Mouse (Mus musculus) small intestine, adult 2 months (tissue): Measurements from ENCODE around the gene Rccd1. TPM values are rescaled to one million over a fixed set of nuclear protein-coding genes. Genes with fewer than 3 reads are reported as not detected.

Experiments
- H3K27ac ChIP-seq: fragments of 200-500 bp; 2 replicates; pipeline ENCODE4 v1.5.1; 2012; ENCODE audit warnings: low read depth, low read length, control low read depth, inconsistent platforms; ENCODE audit not compliant: insufficient read depth
- H3K27me3 ChIP-seq: fragments of 200-500 bp; 2 replicates; pipeline ENCODE4 v1.6.1; 2012; ENCODE audit warnings: mild to moderate bottlenecking, moderate library complexity, low read length, inconsistent platforms; ENCODE audit not compliant: control insufficient read depth, insufficient read depth
- H3K36me3 ChIP-seq: fragments of 200-500 bp; 2 replicates; pipeline ENCODE4 v1.6.1; 2012; ENCODE audit warnings: mild to moderate bottlenecking, low read length, control low read depth, inconsistent platforms; ENCODE audit not compliant: control insufficient read depth, insufficient read depth
- H3K4me1 ChIP-seq: fragments of 200-500 bp; 2 replicates; pipeline ENCODE4 v1.6.1; 2012; ENCODE audit warnings: low read length, inconsistent platforms, mixed read lengths; ENCODE audit not compliant: control insufficient read depth, insufficient read depth, insufficient read length
- H3K4me3 ChIP-seq: fragments of 200-500 bp; 2 replicates; pipeline ENCODE4 v1.5.1; 2012; ENCODE audit warnings: low read depth, mild to moderate bottlenecking, control low read depth, inconsistent platforms, low read length, moderate library complexity
- CTCF ChIP-seq: fragments of 200-500 bp; IDR thresholded peaks from 2 replicates; pipeline ENCODE4 v1.5.1; 2012; ENCODE audit warnings: low read depth, mild to moderate bottlenecking, control low read depth, inconsistent platforms, low read length, moderate library complexity, mixed read lengths; ENCODE audit not compliant: insufficient replicate concordance, insufficient read length; ENCODE audit errors: extremely low read depth
- POLR2A ChIP-seq: fragments of 200-500 bp; IDR thresholded peaks from 2 replicates; pipeline ENCODE4 v1.6.1; 2012; ENCODE audit warnings: low read depth, mild to moderate bottlenecking, control low read depth, inconsistent platforms, low read length, moderate library complexity
- WGBS: fragments of 180-500 bp; shearing (Covaris S2); methylation state at CpG from one replicate; pipeline ENCODE4 v1.1.7; 2018; 5-methylcytosine and 5-hydroxymethylcytosine counted together
- polyA plus RNA-seq: library from polyadenylated mRNA; depleted of rRNA; stranded (reverse); fragments of >200 nt; gene quantifications from 2 replicates; pipeline ENCODE4 v1.2.3, GENCODE M21; 2012

Gene Rccd1
- polyA plus RNA-seq, 1 experiment = 3.3 TPM

- Histone ChIP-seq H3K36me3 (peaks cover 5% of the 10 kb centered on the region), H3K27me3 (no peaks in the 10 kb centered on the region), H3K4me1 (peaks cover 3% of the 10 kb centered on the region; the same call in 1 of the 2 replicates), H3K4me3 (peak overlapping the region; percentile 81; the same call in 1 of the 2 replicates), H3K27ac (peak overlapping the region; percentile 42; the same call in 1 of the 2 replicates)
- WGBS = 54% methylated on average over 4 of the region's 4 CpGs
- no peak for TF ChIP-seq POLR2A
- no peak for TF ChIP-seq CTCF
Observed at GRCm38 (mm10) chr7:80369967-80370431, 45.7 kb upstream of the Rccd1 start.

GRCm38 (mm10) chr7:80369461-80369860, 45.2 kb upstream of the Rccd1 start:
- H3K27ac ChIP-seq = peak overlapping the region; percentile 42; the same call in 1 of the 2 replicates
- H3K27me3 ChIP-seq = no peaks in the 10 kb centered on the region
- 67% methylated on average over 5 of the region's 5 CpGs for WGBS
- TF ChIP-seq CTCF (no peak), POLR2A (no peak)
- peaks cover 3% of the 10 kb centered on the region; the same call in 1 of the 2 replicates for H3K4me1 ChIP-seq
- H3K36me3 ChIP-seq = peaks cover 5% of the 10 kb centered on the region
- no peak overlapping the region for H3K4me3 ChIP-seq

DNA sequence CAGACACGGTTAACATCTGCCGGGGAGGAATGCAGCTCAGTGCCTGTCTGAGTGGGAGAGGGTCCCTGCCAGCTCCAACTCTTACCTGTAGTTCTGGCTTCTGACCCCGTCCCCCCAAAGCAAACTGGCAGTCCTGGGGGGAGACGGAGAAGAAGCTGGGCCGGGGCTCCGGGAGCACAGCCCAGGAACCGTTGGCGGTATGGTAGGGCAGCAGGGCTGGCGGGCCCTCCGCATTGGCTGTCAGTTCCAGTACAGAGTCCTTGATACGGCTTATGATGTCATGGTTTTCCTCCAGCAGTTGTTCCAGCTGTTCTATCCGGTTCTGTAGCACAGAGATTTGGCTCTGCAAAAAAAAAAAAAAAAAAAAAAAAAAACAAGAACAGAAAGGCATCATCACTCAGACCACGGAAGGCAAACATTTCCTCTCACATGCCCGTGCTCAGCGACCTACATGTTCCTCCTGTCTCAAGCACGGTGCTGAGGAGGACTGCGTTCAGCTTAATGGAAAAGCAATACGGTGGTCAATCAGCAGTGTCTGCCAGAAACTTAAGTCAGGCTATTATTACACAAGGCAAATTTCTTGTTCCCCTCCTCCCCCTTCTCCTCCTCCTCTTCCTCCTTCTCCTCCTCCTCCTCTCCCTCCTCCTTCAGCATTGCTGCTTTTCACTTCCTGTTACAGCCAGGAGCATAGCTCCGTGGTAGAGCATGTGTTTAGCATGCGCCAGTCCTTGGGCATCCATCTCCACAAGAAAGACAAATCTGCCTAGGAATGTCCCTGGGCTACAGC, 44.6 kb upstream of the Rccd1 start:
- Histone ChIP-seq H3K4me1 (peaks cover 3% of the 10 kb centered on the region; the same call in 1 of the 2 replicates), H3K27ac (peak overlapping the region; percentile 53), H3K27me3 (no peaks in the 10 kb centered on the region), H3K36me3 (peaks cover 6% of the 10 kb centered on the region), H3K4me3 (no peak overlapping the region)
- TF ChIP-seq POLR2A (no peak), CTCF (no peak)
- WGBS = 78% methylated on average over 20 of the region's 20 CpGs

- peaks cover 3% of the 10 kb centered on the region; the same call in 1 of the 2 replicates for H3K4me1 ChIP-seq
- no peak overlapping the region for H3K4me3 ChIP-seq
- no peaks in the 10 kb centered on the region for H3K27me3 ChIP-seq
- no peak overlapping the region for H3K27ac ChIP-seq
- TF ChIP-seq CTCF (no peak), POLR2A (no peak)
- 85% methylated on average over 9 of the region's 9 CpGs for WGBS
- peaks cover 11% of the 10 kb centered on the region for H3K36me3 ChIP-seq
Observed at GRCm38 (mm10) chr7:80368009-80368408, 43.8 kb upstream of the Rccd1 start.

GRCm38 (mm10) chr7:80367232-80367631, 43.0 kb upstream of the Rccd1 start:
- 95% methylated on average over 7 of the region's 7 CpGs for WGBS
- Histone ChIP-seq H3K36me3 (peaks cover 11% of the 10 kb centered on the region), H3K27ac (no peak overlapping the region), H3K4me1 (peaks cover 3% of the 10 kb centered on the region; the same call in 1 of the 2 replicates), H3K4me3 (no peak overlapping the region), H3K27me3 (no peaks in the 10 kb centered on the region)
- no peak for TF ChIP-seq POLR2A

- WGBS = 84% methylated on average over 2 of the region's 2 CpGs
- Histone ChIP-seq H3K4me3 (no peak overlapping the region), H3K27ac (no peak overlapping the region), H3K27me3 (no peaks in the 10 kb centered on the region), H3K36me3 (peaks cover 12% of the 10 kb centered on the region), H3K4me1 (peaks cover 3% of the 10 kb centered on the region; the same call in 1 of the 2 replicates)
- no peak for TF ChIP-seq CTCF
- TF ChIP-seq POLR2A = no peak
Observed at GRCm38 (mm10) chr7:80365759-80366158, 41.5 kb upstream of the Rccd1 start.

- H3K36me3 ChIP-seq = peaks cover 14% of the 10 kb centered on the region
- no peak overlapping the region for H3K4me3 ChIP-seq
- no peaks in the 10 kb centered on the region for H3K27me3 ChIP-seq
- H3K4me1 ChIP-seq = no peaks in the 10 kb centered on the region
- TF ChIP-seq POLR2A (no peak), CTCF (no peak)
- 34% methylated on average over 3 of the region's 3 CpGs for WGBS
- H3K27ac ChIP-seq = no peak overlapping the region
Observed at GRCm38 (mm10) chr7:80360435-80360834, 36.2 kb upstream of the Rccd1 start.
